Mouse (Mus musculus): Measurements from ENCODE around the gene Rpgrip1l.
A peak's percentile ranks its signal among the peaks of the same experiment; 100 is the strongest.

The Rpgrip1l gene

DNA sequence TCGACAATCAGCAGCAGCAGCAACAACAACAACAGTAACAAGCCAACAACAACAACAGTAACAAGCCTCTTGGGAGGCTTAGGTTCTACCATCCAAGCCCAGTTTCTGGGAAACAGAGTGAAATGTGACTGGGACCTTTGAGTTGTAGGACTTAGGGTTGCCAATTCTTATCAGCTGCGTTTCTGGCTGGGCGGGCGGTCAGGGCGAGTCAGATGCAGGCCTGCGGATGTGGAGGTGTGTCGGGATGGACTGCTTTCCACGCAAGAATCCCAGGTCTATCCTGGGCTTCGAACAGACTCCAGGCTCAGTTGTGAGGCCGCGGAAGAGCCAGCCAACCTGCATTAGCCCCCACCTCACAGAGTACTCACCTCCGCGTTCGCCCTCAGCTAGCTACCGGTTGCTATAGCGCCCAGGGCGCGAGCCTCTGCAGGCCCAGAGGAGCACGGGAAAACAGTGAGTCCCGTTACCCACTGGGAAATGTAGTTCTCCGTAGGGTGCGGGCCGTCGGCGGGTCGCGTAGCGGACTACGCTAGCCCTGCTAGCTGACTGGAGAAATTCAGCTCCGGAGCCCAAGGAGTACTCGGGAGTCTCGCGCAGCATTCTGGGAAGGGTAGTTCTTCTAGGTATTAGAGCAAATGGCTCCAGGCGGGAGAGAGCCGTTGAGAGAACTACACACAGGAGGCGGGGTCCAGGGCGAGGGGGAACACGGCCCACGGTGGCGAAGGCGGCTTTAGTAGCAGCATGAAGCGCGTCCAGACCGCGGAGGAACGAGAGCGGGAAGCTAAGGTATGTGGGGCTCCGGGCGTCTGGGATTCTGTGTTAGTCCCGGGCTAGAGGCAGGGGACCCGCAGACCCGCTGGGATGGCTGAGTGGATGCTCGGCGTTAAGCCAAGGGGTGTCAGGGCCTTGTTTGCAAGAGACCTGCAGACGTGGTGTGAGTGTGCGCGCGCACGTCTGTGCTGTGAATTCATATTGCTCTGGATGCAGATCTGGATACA lies at the start of gene Rpgrip1l, which contains the start of gene Fto:
Gene Rpgrip1l, minus strand, starts transcription at position 428 of the 998 bp plus-strand sequence.
Gene Fto, plus strand, starts transcription at position 691 of the 998 bp plus-strand sequence.
- peak; percentile 99 for DNase-seq (ENCODE audit: low read depth, low spot score)

DNA sequence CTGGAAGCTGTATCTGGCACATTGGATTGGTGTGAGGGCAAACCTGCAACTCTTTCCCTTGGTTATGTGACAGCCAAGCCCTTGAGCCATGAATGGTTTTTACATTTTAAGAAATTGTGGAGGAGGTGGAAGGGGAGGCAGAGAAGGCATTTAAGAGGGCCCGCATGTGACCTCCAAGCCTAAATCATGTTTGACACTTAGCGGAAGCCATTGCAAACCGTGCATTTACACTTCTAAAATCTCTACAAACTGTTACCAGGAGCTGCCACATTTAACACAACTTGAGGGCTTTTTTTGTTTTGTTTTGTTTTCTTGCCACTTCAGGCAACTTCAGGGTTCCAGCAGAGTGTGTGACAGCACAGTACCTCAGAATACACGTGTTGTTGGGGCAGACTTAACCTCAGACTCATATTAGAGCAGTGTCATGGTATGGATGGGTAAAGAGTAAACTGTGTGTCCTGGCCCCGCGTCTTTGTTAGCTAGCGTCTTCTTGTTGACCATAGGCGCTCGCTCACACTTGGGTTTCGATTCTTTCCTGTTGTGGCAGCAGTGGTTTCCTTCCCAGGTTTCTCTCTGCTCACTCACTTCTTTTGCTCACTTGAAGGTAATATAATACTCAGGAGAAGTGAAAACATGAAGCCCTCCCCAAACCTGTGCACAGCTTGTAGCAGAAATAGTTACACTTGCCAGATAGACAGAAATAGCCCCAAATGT lies 47.7 kb upstream of the Rpgrip1l start:
- DNase-seq (ENCODE audit: low read depth, low spot score): no peak

- no peak for DNase-seq (ENCODE audit: low read depth, low spot score)
Measured at GRCm38 (mm10) chr8:91359511-91359910, 46.4 kb upstream of the Rpgrip1l start.

DNA sequence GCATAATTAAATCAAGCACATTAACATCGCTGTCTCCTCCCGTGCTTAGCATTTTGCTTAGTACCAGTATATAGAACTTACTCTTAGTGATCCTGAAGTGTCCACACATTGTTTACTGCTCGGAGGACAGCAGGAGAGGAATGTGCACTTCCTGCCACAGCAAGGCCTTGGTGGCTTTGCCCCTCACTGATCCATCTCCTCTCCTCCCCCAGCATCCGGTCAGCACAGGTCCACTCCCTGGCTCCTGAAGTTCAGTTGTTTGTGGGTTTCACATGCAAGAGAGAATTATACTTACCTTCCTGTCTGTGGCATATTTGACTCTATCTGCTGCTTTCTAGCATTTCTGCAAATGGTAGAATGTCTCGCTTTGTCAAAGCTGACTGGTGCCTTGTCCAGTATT lies 45.0 kb upstream of the Rpgrip1l start:
- no peak for DNase-seq (ENCODE audit: low read depth, low spot score)

- DNase-seq (ENCODE audit: low read depth, low spot score): no peak
Measured at GRCm38 (mm10) chr8:91357493-91358014, 44.5 kb upstream of the Rpgrip1l start.

GRCm38 (mm10) chr8:91355956-91356699 lies 43.1 kb upstream of the Rpgrip1l start:
- no peak for DNase-seq (ENCODE audit: low read depth, low spot score)

DNA sequence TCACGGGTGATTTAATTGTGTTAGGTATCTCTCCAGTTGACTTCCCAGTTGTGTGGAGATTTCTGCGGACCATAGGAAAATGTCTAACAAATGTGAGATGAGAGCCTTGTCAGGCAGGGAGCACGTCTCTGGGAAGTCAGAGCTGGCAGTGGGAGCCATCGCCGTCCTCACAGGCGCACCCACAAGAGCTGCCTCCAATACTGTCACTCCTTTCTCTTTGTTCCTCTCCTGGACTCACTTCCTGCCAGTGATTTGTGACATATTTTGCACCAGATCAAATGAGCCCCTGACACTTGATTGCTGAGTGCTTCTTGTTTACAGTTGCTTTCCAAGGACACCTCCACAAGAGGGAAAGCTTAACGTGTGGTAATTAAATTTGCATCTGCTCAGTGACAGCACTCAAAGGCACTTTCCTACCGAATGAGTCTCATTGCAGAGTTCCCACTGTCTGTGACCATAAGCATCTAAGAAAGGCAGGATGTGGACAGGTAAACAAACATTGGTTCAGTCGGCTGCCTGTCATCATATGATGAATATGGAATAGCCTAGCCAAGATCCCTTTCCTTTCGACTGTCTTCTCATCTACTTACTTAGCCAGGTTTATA lies 42.3 kb upstream of the Rpgrip1l start:
- no peak for DNase-seq (ENCODE audit: low read depth, low spot score)

GRCm38 (mm10) chr8:91353907-91354306 lies 40.8 kb upstream of the Rpgrip1l start:
- DNase-seq (ENCODE audit: low read depth, low spot score): no peak

DNA sequence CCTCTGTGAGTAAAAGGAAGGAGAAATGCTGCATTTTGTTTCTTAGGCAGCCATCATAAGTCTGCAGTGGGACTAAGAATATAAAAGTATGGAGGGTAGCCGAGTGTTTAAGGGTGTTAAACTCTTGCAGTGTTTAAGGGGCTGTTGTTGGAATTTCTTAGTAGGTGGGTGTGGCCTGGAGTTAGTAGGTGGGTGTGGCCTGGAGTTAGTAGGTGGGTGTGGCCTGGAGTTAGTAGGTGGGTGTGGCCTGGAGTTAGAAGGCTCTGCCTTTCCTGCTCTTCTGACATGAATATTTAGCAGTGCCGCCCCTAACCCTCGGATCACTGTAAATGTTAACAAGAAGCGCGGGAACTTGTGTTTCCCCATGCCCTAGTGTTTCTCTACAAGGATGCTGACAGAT lies 40.0 kb upstream of the Rpgrip1l start:
- no peak for DNase-seq (ENCODE audit: low read depth, low spot score)

- DNase-seq (ENCODE audit: low read depth, low spot score): no peak
Measured at GRCm38 (mm10) chr8:91352598-91352997, 39.5 kb upstream of the Rpgrip1l start.

DNA sequence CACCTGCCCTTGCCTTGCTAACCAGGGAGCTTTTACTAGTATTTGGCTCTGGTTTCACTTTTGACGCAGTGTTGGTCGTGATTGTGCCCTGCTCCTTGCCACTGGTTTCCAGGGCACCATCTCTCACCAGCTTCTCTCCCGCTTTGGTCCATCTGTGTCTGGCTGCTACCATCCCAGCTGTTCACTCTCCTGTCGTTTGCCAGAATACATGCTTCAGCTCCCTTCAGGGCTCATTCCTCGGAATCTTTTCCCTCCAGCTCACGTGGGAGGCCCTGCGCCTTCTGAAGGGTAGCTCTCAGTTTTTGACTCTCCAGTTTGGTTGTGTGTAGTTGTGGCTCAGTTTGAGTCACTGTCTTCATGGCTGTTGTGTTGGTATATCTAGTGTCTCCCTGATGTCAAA lies 37.6 kb upstream of the Rpgrip1l start:
- no peak for DNase-seq (ENCODE audit: low read depth, low spot score)

DNA sequence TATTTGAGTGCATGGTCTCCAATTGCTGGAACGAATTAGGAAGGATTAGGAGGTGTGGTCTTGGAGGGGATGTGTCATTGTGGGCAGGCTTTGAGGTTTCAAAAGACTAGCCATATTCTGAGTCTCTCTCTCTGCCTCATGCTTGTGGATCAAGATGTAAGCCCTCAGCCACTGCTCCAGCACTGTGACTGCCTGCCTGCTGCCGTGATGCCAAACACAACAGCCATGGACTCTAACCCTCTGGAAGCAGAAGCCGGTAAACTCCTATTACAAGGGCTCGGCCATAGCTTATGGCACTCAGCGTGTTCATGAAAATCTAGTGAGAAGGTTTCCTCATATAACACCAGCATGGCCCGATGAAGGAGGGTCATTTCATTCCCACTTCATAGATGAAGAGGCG lies 36.8 kb upstream of the Rpgrip1l start:
- DNase-seq (ENCODE audit: low read depth, low spot score): no peak

DNA sequence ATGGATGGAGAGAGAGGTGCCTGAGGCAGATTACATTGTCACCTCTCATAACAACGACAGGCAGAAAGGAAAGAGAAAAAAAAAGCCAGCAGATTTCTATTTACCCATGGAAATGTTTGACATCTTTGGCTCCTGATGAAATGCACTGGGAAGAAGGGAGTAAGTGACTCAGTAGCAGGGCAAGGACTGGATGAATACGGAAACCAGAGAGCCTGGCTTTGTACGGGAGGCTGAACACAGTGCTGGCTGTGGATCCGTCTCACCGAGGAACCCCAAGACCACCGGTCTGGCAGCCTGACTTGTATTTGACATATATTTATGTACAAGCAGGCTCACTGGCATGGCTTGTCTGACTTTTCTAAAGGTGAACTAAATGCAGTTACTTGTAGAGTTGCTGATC lies 34.5 kb upstream of the Rpgrip1l start:
- DNase-seq (ENCODE audit: low read depth, low spot score): no peak

DNA sequence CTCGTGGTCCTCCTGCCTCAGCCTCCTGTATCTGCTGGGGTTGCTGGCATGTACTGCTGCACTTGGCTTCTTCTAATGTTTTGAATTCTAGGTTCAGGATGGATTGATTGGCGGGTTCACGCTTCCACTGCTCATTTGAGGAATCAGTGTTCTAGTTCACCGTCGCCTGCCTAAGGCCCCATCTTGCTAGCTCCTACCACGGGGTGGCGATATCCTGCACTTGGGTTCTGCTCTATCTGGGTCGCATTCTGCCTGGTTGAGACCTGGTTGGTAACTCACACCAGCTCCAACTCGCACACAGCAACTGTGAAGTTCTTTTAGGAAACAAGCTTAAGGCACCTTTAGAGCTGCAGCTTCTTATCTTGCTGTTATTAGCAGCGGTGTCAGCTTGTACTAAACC lies 34.1 kb upstream of the Rpgrip1l start:
- no peak for DNase-seq (ENCODE audit: low read depth, low spot score)

- DNase-seq (ENCODE audit: low read depth, low spot score): no peak
Measured at GRCm38 (mm10) chr8:91344659-91345058, 31.6 kb upstream of the Rpgrip1l start.

GRCm38 (mm10) chr8:91342798-91343197 lies 29.7 kb upstream of the Rpgrip1l start:
- DNase-seq (ENCODE audit: low read depth, low spot score): no peak

- no peak for DNase-seq (ENCODE audit: low read depth, low spot score)
Measured at GRCm38 (mm10) chr8:91342196-91342595, 29.1 kb upstream of the Rpgrip1l start.

DNA sequence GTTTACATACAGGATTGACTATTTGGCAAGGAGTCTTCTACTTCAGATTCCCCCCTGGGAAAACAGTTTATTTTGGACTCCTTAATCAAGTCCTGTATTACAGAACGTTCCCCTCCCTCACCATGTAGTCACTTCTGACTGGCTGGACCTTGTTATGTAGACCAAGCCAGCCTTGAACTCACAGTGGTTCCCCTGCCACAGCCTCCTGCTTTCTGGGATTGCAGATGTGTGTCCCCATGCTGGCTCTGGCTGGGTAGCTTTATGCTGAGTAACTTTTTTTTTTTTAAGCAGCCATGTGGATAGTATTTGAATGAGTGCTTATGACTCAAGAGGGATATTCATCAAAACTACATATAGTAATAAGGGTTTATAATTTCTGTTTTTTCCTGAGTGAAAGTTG lies 27.7 kb upstream of the Rpgrip1l start:
- no peak for DNase-seq (ENCODE audit: low read depth, low spot score)

DNA sequence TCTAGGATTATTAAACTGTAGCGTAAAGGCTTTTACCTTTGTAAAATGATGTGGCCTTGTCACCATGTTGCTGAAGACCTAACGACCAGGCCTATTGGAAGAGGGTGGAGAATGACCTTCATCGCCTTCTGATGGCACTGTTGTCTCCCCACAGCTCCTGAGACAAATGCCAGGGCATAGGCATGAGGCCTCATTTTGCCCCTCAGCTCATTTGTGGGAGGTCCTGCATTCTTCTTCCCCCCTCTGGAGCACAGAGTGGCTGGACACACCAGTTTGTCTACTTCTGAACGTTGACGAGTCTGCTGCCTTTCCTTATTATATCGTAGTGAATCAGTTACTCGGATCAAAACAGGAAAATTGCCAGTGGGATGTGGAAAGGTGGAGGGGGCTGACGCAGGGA lies 26.6 kb upstream of the Rpgrip1l start:
- DNase-seq (ENCODE audit: low read depth, low spot score): no peak

GRCm38 (mm10) chr8:91338389-91339154 lies 25.5 kb upstream of the Rpgrip1l start:
- no peak for DNase-seq (ENCODE audit: low read depth, low spot score)

Data from brain, embryonic 18.5 days (tissue).